Mouse (Mus musculus) MEL (cell line): Measurements from ENCODE around the gene Lypla2. TPM values are rescaled to one million over a fixed set of nuclear protein-coding genes. Genes with fewer than 3 reads are reported as not detected.

ENCODE experiments used
- DNase-seq: peaks from one replicate; pipeline ENCODE4 v3.0.0; 2011; ENCODE audit warnings: low read depth, low spot score
- H3K27ac ChIP-seq: 2 replicates; pipeline ENCODE4 v1.5.1; 2012; ENCODE audit warnings: low read depth, mild to moderate bottlenecking, control low read depth, low read length, moderate library complexity; ENCODE audit not compliant: control insufficient read depth
- H3K27me3 ChIP-seq, 2 experiments: fragments of 150-350 bp in 1 of 2; sonication (generic) in 1 of 2; 2 replicates each; pipeline ENCODE4 v1.6.1; 2012; ENCODE audit warnings: low read length in 2 of 2, mild to moderate bottlenecking in 2 of 2, improper control_type of control experiment in 1 of 2, moderate library complexity in 1 of 2; ENCODE audit not compliant: insufficient read depth in 2 of 2, control insufficient read depth in 1 of 2
- H3K36me3 ChIP-seq, 2 experiments: 2 replicates each; pipeline ENCODE4 v1.6.1; 2012 to 2014; ENCODE audit warnings: low read length in 2 of 2, improper control_type of control experiment in 1 of 2, inconsistent platforms in 1 of 2, mild to moderate bottlenecking in 1 of 2; ENCODE audit not compliant: insufficient read depth in 2 of 2, control insufficient read depth in 1 of 2
- H3K4me1 ChIP-seq, 2 experiments: fragments of 150-350 bp in 1 of 2; sonication (generic) in 1 of 2; 2 replicates each; pipeline ENCODE4 v1.6.1; 2012; ENCODE audit warnings: low read length in 2 of 2, improper control_type of control experiment in 1 of 2, mild to moderate bottlenecking in 1 of 2; ENCODE audit not compliant: insufficient read depth in 2 of 2, control insufficient read depth in 1 of 2
- H3K4me3 ChIP-seq, 2 experiments: fragments of 150-350 bp in 1 of 2; sonication (generic) in 1 of 2; 2 replicates each; pipeline ENCODE4 v1.5.1; 2012; ENCODE audit warnings: low read depth in 2 of 2, low read length in 2 of 2, mild to moderate bottlenecking in 2 of 2, moderate library complexity in 2 of 2, control low read depth in 1 of 2, improper control_type of control experiment in 1 of 2; ENCODE audit not compliant: control insufficient read depth in 1 of 2, insufficient read depth in 1 of 2
- H3K79me2 ChIP-seq: 2 replicates; pipeline ENCODE4 v1.6.1; 2012; ENCODE audit warnings: mild to moderate bottlenecking, low read length, moderate library complexity; ENCODE audit not compliant: control insufficient read depth, poor library complexity, insufficient read depth
- H3K9ac ChIP-seq: 2 replicates; pipeline ENCODE4 v1.6.1; 2012; ENCODE audit warnings: low read depth, mild to moderate bottlenecking, control low read depth, low read length, moderate library complexity; ENCODE audit not compliant: control insufficient read depth, poor library complexity, severe bottlenecking
- H3K9me3 ChIP-seq: fragments of 150-350 bp; sonication (generic); replicated peaks from 2 replicates; pipeline ENCODE4 v1.6.1; 2012; ENCODE audit warnings: mild to moderate bottlenecking, low read length, improper control_type of control experiment, moderate library complexity; ENCODE audit not compliant: insufficient read depth
- BHLHE40 ChIP-seq: IDR thresholded peaks from 2 replicates; pipeline ENCODE4 v1.6.1; 2012; ENCODE audit warnings: low read depth, mild to moderate bottlenecking, inconsistent platforms, low read length, improper control_type of control experiment, borderline replicate concordance
- CHD1 ChIP-seq: IDR thresholded peaks from 2 replicates; pipeline ENCODE4 v1.6.1; 2012; ENCODE audit warnings: low read depth, mild to moderate bottlenecking, inconsistent platforms, low read length, improper control_type of control experiment
- ETS1 ChIP-seq: IDR thresholded peaks from 2 replicates; pipeline ENCODE4 v1.6.1; 2012; ENCODE audit warnings: low read depth, mild to moderate bottlenecking, inconsistent platforms, low read length, improper control_type of control experiment, moderate library complexity
- GABPA ChIP-seq: IDR thresholded peaks from 2 replicates; pipeline ENCODE4 v1.6.1; 2012; ENCODE audit warnings: low read depth, mild to moderate bottlenecking, inconsistent platforms, low read length, improper control_type of control experiment, moderate library complexity
- GATA1 ChIP-seq: IDR thresholded peaks from 2 replicates; pipeline ENCODE4 v1.6.1; 2011; ENCODE audit warnings: low read depth, low read length, improper control_type of control experiment
- HCFC1 ChIP-seq: IDR thresholded peaks from 2 replicates; pipeline ENCODE4 v1.6.1; 2012; ENCODE audit warnings: low read depth, mild to moderate bottlenecking, inconsistent platforms, low read length, improper control_type of control experiment, moderate library complexity
- MAX ChIP-seq: IDR thresholded peaks from 2 replicates; pipeline ENCODE4 v1.6.1; 2011; ENCODE audit warnings: low read length, improper control_type of control experiment
- MAZ ChIP-seq: IDR thresholded peaks from 2 replicates; pipeline ENCODE4 v1.6.1; 2012; ENCODE audit warnings: low read depth, mild to moderate bottlenecking, inconsistent platforms, low read length, improper control_type of control experiment
- MEF2A ChIP-seq: IDR thresholded peaks from 2 replicates; pipeline ENCODE4 v1.6.1; 2014; ENCODE audit warnings: low read depth, mild to moderate bottlenecking, inconsistent platforms, low read length, improper control_type of control experiment; ENCODE audit not compliant: poor library complexity, insufficient replicate concordance, severe bottlenecking; ENCODE audit errors: extremely low read depth
- POLR2AphosphoS2 ChIP-seq: IDR thresholded peaks from 2 replicates; pipeline ENCODE4 v1.6.1; 2011; ENCODE audit warnings: low read length, improper control_type of control experiment
- POLR2AphosphoS5 ChIP-seq: IDR thresholded peaks from 2 replicates; pipeline ENCODE4 v1.6.1; 2012; ENCODE audit warnings: low read depth, borderline replicate concordance, mild to moderate bottlenecking, inconsistent platforms, low read length, moderate library complexity, mixed read lengths
- RCOR1 ChIP-seq: IDR thresholded peaks from 2 replicates; pipeline ENCODE4 v1.6.1; 2012; ENCODE audit warnings: low read depth, mild to moderate bottlenecking, inconsistent platforms, low read length, improper control_type of control experiment
- SIN3A ChIP-seq: IDR thresholded peaks from 2 replicates; pipeline ENCODE4 v1.6.1; 2012; ENCODE audit warnings: low read length, improper control_type of control experiment, inconsistent platforms
- SMC3 ChIP-seq: IDR thresholded peaks from 2 replicates; pipeline ENCODE4 v1.6.1; 2011; ENCODE audit warnings: low read depth, low read length, improper control_type of control experiment
- UBTF ChIP-seq: IDR thresholded peaks from 2 replicates; pipeline ENCODE4 v1.6.1; 2012; ENCODE audit warnings: low read depth, mild to moderate bottlenecking, inconsistent platforms, low read length, improper control_type of control experiment, moderate library complexity, borderline replicate concordance; ENCODE audit not compliant: insufficient read depth
- USF2 ChIP-seq, 2 experiments: IDR thresholded peaks; 2 replicates each; pipeline ENCODE4 v1.6.1; 2011 to 2012; ENCODE audit warnings: improper control_type of control experiment in 2 of 2, low read length in 2 of 2, borderline replicate concordance in 1 of 2, inconsistent platforms in 1 of 2, low read depth in 1 of 2, mild to moderate bottlenecking in 1 of 2; ENCODE audit not compliant: insufficient read depth in 1 of 2
- ZKSCAN1 ChIP-seq: IDR thresholded peaks from 2 replicates; pipeline ENCODE4 v1.6.1; 2012; ENCODE audit warnings: low read depth, mild to moderate bottlenecking, inconsistent platforms, low read length, improper control_type of control experiment, moderate library complexity
- ZMIZ1 ChIP-seq: IDR thresholded peaks from 2 replicates; pipeline ENCODE4 v1.6.1; 2012; ENCODE audit warnings: low read depth, mild to moderate bottlenecking, inconsistent platforms, low read length, improper control_type of control experiment, moderate library complexity
- ZNF384 ChIP-seq: IDR thresholded peaks from 2 replicates; pipeline ENCODE4 v1.6.1; 2012; ENCODE audit warnings: low read depth, mild to moderate bottlenecking, inconsistent platforms, low read length, improper control_type of control experiment
- polyA plus RNA-seq, 2 experiments: library from polyadenylated mRNA; stranded (reverse) in 1 of 2; unstranded in 1 of 2; fragments of >175 nt in 1 of 2; fragments of >200 nt in 1 of 2; gene quantifications; 2 replicates each; pipeline versions ENCODE4 v1.2.1 to v1.2.4; 2012; ENCODE audit warnings: low replicate concordance in 2 of 2, low read depth in 1 of 2; ENCODE audit not compliant: insufficient read length in 2 of 2, insufficient read depth in 1 of 2, missing spikeins in 1 of 2
- total RNA-seq: library from RNA; depleted of rRNA; stranded (reverse); fragments of 300-350 nt; gene quantifications from 2 replicates; pipeline ENCODE4 v1.2.3, GENCODE M21; 2012

Gene Lypla2
- total and polyA plus RNA-seq, 3 experiments = 65.1 to 95.6 TPM; not detected in 1

GRCm38 (mm10) chr4:135986943-135987710, 14.7 kb upstream of the Lypla2 start, which contains the start of gene Pithd1 (continued):
- no peak for TF ChIP-seq ETS1
- 0 out of 2 replicates have a peak, but pooled peaks have one; percentile 9 for TF ChIP-seq MEF2A

- Histone ChIP-seq H3K4me3 (peak overlapping the region; percentile 67 to 78), H3K27ac (peak overlapping the region; percentile 60), H3K79me2 (peaks cover 25% of the 10 kb centered on the region), H3K36me3 (peaks cover 15 to 44% of the 10 kb centered on the region in 2 experiments), H3K4me1 (peaks cover 10 to 39% of the 10 kb centered on the region in 2 experiments), H3K9me3 (no peaks in the 10 kb centered on the region), H3K27me3 (no peaks in the 10 kb centered on the region), H3K9ac (peak overlapping the region; percentile 96)
- TF ChIP-seq CHD1 (no peak), MAX (0 out of 2 replicates have a peak, but pooled peaks have one; percentile 9)
- peak; percentile 56 for DNase-seq
Observed at GRCm38 (mm10) chr4:135986301-135986942, 14.0 kb upstream of the Lypla2 start.

- H3K27me3 ChIP-seq = no peaks in the 10 kb centered on the region
- H3K9ac ChIP-seq = peak overlapping the region; percentile 96
- peaks cover 17 to 42% of the 10 kb centered on the region in 2 experiments for H3K4me1 ChIP-seq
- no peaks in the 10 kb centered on the region for H3K9me3 ChIP-seq
- peaks cover 15 to 50% of the 10 kb centered on the region in 2 experiments for H3K36me3 ChIP-seq
- H3K4me3 ChIP-seq = peak overlapping the region; percentile 67 to 78
- peak overlapping the region; percentile 60 for H3K27ac ChIP-seq
- TF ChIP-seq RCOR1 (no peak), MAX (no peak)
- peaks cover 25% of the 10 kb centered on the region for H3K79me2 ChIP-seq
- peak; percentile 34 for DNase-seq
Observed at GRCm38 (mm10) chr4:135985769-135986168, 13.3 kb upstream of the Lypla2 start.

- Histone ChIP-seq H3K9ac (0 out of 2 replicates have a peak overlapping the region, but pooled peaks have one; percentile 16), H3K9me3 (no peaks in the 10 kb centered on the region), H3K4me3 (peak overlapping the region in 1 of 2 experiments; percentile 3; a peak in 1 of 4 replicates), H3K27ac (peak overlapping the region; percentile 56), H3K79me2 (peaks cover 25% of the 10 kb centered on the region), H3K27me3 (no peaks in the 10 kb centered on the region), H3K36me3 (peaks cover 15 to 52% of the 10 kb centered on the region in 2 experiments), H3K4me1 (peaks cover 19 to 41% of the 10 kb centered on the region in 2 experiments)
- peak; percentile 92 for DNase-seq
- no peak for TF ChIP-seq BHLHE40
- TF ChIP-seq HCFC1 = peak; percentile 56
- peak; percentile 98 for TF ChIP-seq ETS1
- TF ChIP-seq GABPA = peak; percentile 85
- TF ChIP-seq RCOR1 = peak; percentile 71
- TF ChIP-seq MAZ = no peak
- TF ChIP-seq SMC3 = no peak
- peak; percentile 91 for TF ChIP-seq GATA1
- peak; percentile 49; the same call in 1 of the 2 replicates for TF ChIP-seq POLR2AphosphoS2
- TF ChIP-seq ZMIZ1 = peak; percentile 64; the same call in 1 of the 2 replicates
- TF ChIP-seq ZNF384 = no peak
- no peak for TF ChIP-seq POLR2AphosphoS5
- TF ChIP-seq ZKSCAN1 = no peak
- TF ChIP-seq USF2 (IDR thresholded peaks at IDR 0.05; ENCODE audit: borderline replicate concordance in 1 of 2, insufficient read depth in 1 of 2, low read depth in 1 of 2, low read length in 2 of 2) = no peak
- peak; percentile 84 for TF ChIP-seq SIN3A
- TF ChIP-seq UBTF = no peak
Observed at GRCm38 (mm10) chr4:135985193-135985592, 12.8 kb upstream of the Lypla2 start.
